Mouse (Mus musculus) forebrain, embryonic 14.5 days (tissue): Measurements from ENCODE around the gene Fbxo4. TPM values are rescaled to one million over a fixed set of nuclear protein-coding genes. Genes with fewer than 3 reads are reported as not detected.
A peak's percentile ranks its signal among the peaks of the same experiment; 100 is the strongest.

ENCODE experiments used
- ATAC-seq: fragments of 200-750 bp; cut with Nextera tagmentation; 2 replicates; pipeline ENCODE4 v1.8.0; 2017; ENCODE audit warnings: mild to moderate bottlenecking, moderate library complexity
- DNase-seq: peaks from one replicate; pipeline ENCODE4 v3.0.0-alpha.2; 2015; ENCODE audit warnings: low spot score
- H3K27ac ChIP-seq: fragments of 300-500 bp; sonication (generic); 2 replicates; pipeline ENCODE4 v1.5.1; 2014; ENCODE audit warnings: low read depth, mild to moderate bottlenecking, control low read depth, low read length, moderate library complexity
- H3K27me3 ChIP-seq: fragments of 300-500 bp; sonication (generic); replicated peaks from 2 replicates; pipeline ENCODE4 v1.6.1; 2014; ENCODE audit warnings: low read length, control low read depth, mixed read lengths; ENCODE audit not compliant: control insufficient read depth, insufficient read depth
- H3K36me3 ChIP-seq: fragments of 300-500 bp; sonication (generic); 2 replicates; pipeline ENCODE4 v1.6.1; 2014; ENCODE audit warnings: low read length, control low read depth; ENCODE audit not compliant: control insufficient read depth, insufficient read depth
- H3K4me1 ChIP-seq: fragments of 300-500 bp; sonication (generic); 2 replicates; pipeline ENCODE4 v1.6.1; 2014; ENCODE audit warnings: antibody characterized with exemption, low read length, control low read depth; ENCODE audit not compliant: control insufficient read depth, insufficient read depth
- H3K4me2 ChIP-seq: fragments of 300-500 bp; sonication (generic); 2 replicates; pipeline ENCODE4 v1.6.1; 2014; ENCODE audit warnings: mild to moderate bottlenecking, control low read depth, low read length
- H3K4me3 ChIP-seq: fragments of 300-500 bp; sonication (generic); 2 replicates; pipeline ENCODE4 v1.5.1; 2014; ENCODE audit warnings: low read depth, low read length, control low read depth
- H3K9ac ChIP-seq: fragments of 300-500 bp; sonication (generic); 2 replicates; pipeline ENCODE4 v1.6.1; 2014; ENCODE audit warnings: mild to moderate bottlenecking, low read length, control low read depth, moderate library complexity
- H3K9me3 ChIP-seq: fragments of 300-500 bp; sonication (generic); replicated peaks from 2 replicates; pipeline ENCODE4 v1.6.1; 2016; ENCODE audit warnings: low read length, control low read depth, mixed read lengths; ENCODE audit not compliant: control insufficient read depth
- WGBS: fragments of 180-500 bp; shearing (Covaris S2); extraction: QIAGEN DNeasy Blood & Tissue Kit; methylation state at CpG from one replicate; pipeline ENCODE4 v1.1.7; 2014; 5-methylcytosine and 5-hydroxymethylcytosine counted together
- polyA plus RNA-seq: library from polyadenylated mRNA; unstranded; fragments of >200 nt; fragmentation: Nextera tagmentation; extraction: Ambion mirVana; gene quantifications from 2 replicates; pipeline ENCODE4 v1.2.1, GENCODE M21; 2014

Gene Fbxo4
- polyA plus RNA-seq: 7.9 and 8.0 TPM in 2 replicates

- Histone ChIP-seq H3K27ac (peak within 1 kb of the TSS; percentile 92), H3K9me3 (no peaks in the 10 kb centered on the region), H3K27me3 (no peaks in the 10 kb centered on the region), H3K4me3 (peak within 1 kb of the TSS; percentile 63), H3K4me1 (no peaks in the 10 kb centered on the region), H3K9ac (peak within 1 kb of the TSS; percentile 97), H3K36me3 (peaks cover 11% of the 10 kb centered on the region), H3K4me2 (peak within 1 kb of the TSS; percentile 68)
- WGBS: 2% methylated on average over 45 of the region's 61 CpGs
- DNase-seq (peak; percentile 58), ATAC-seq (peak; percentile 94)
These were observed at the start of gene Fbxo4 for GRCm38 (mm10) chr15:3979061-3979848. Fbxo4 (minus strand) TSS chr15:3979573.

DNA sequence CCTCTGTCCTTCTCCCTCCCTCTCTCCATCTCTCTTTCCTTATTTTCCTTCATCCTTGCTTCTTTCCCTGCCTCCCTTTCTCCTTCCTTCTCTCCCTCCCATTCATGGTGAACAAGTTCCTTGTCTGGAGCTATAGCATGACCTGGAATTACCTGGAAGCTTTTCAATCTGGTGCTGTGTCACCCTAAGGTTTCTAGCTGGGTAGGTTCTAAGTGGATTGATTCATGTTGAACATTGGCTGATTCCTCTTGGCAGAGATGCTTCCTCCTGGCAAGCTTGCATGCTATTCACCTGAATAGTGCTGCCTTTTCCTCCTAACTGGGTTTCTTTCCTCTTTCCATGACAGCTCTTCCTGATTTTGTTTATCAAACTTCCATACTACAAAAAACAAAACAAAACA lies 49.6 kb upstream of the Fbxo4 start:
- DNase-seq (no peak), ATAC-seq (no peak)
- Histone ChIP-seq H3K4me3 (no peak overlapping the region), H3K27ac (no peak overlapping the region), H3K4me2 (no peak overlapping the region), H3K9me3 (no peaks in the 10 kb centered on the region), H3K9ac (no peak overlapping the region), H3K4me1 (peaks cover 8% of the 10 kb centered on the region; the same call in 1 of the 2 replicates), H3K27me3 (no peaks in the 10 kb centered on the region), H3K36me3 (no peaks in the 10 kb centered on the region)

DNA sequence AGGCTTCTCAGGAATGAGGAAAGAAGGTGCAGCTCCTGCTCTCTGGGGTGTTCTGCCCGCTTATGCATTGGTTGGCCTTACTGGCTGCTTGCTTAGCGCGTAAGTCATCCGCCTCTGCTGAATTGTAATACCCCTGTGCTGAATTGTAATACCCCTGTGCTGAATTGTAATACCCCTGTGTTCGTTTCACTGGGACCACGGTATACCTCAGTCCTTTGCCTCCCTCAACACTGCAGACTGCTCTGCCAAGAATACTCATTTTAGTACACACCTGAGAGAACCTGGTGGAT lies 49.0 kb upstream of the Fbxo4 start:
- H3K27ac ChIP-seq: no peak overlapping the region

DNA sequence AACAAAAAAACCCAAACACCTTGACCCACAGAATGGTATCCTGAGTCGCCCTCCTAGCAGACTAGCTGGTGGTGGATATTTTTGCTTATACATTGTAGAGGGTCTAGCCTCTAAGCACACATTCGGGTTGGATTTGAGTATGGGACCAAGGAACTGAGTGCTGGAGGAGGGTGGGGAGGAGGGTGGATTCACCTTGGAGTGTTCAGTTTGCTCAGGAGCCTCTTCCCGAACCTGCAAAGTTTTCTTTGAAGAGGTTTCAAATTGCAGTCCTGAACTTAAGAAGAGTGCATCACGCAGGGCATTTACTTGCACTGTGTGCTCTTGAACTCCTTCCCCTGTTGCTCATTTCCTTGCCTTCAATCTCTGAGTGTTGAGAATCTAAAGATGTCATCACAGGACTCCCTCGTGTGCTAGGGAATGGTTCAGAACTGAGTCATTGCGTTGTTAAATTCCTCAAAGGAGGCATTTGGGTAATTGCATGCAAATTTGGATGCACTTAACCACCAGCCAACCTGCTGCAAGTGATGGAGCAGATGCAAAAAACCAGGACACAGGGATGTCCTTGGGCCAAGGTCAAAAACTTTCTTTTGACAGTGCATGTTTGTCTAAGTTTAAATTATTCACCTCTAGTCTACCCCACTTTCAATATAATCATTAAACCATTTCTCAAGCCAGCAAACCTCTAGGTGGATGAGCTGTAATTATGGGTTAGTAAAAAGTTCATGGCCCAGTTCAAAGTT lies 48.5 kb upstream of the Fbxo4 start:
- WGBS: 10% methylated on average over 6 of the region's 6 CpGs
- H3K36me3 ChIP-seq: no peaks in the 10 kb centered on the region
- H3K27ac ChIP-seq: peak overlapping the region; percentile 94; the same call in 1 of the 2 replicates
- peak overlapping the region; percentile 67 for H3K4me2 ChIP-seq
- H3K27me3 ChIP-seq: no peaks in the 10 kb centered on the region
- no peak for ATAC-seq
- peak overlapping the region; percentile 80 for H3K4me3 ChIP-seq
- H3K9me3 ChIP-seq: no peaks in the 10 kb centered on the region
- peaks cover 8% of the 10 kb centered on the region; the same call in 1 of the 2 replicates for H3K4me1 ChIP-seq
- peak; percentile 37 for DNase-seq
- H3K9ac ChIP-seq: peak overlapping the region; percentile 86

More for the DNA sequence above, 49.0 kb upstream of the Fbxo4 start:
- H3K4me3 ChIP-seq: no peak overlapping the region
- no peak overlapping the region for H3K9ac ChIP-seq
- H3K36me3 ChIP-seq: no peaks in the 10 kb centered on the region
- no peaks in the 10 kb centered on the region for H3K27me3 ChIP-seq
- H3K4me1 ChIP-seq: peaks cover 8% of the 10 kb centered on the region; the same call in 1 of the 2 replicates
- 64% methylated on average over 6 of the region's 6 CpGs for WGBS
- no peaks in the 10 kb centered on the region for H3K9me3 ChIP-seq
- H3K4me2 ChIP-seq: peak overlapping the region; percentile 67; the same call in 1 of the 2 replicates
- no peak for DNase-seq
- ATAC-seq: no peak

- peak; percentile 86 for DNase-seq
- WGBS: under 1% methylated on average over 65 of the region's 65 CpGs
- no peaks in the 10 kb centered on the region for H3K9me3 ChIP-seq
- H3K4me1 ChIP-seq: peaks cover 8% of the 10 kb centered on the region; the same call in 1 of the 2 replicates
- no peaks in the 10 kb centered on the region for H3K36me3 ChIP-seq
- H3K4me3 ChIP-seq: peak overlapping the region; percentile 80
- peak overlapping the region; percentile 67 for H3K4me2 ChIP-seq
- peak overlapping the region; percentile 94 for H3K27ac ChIP-seq
- no peaks in the 10 kb centered on the region for H3K27me3 ChIP-seq
- ATAC-seq: peak; percentile 81
- peak overlapping the region; percentile 86 for H3K9ac ChIP-seq
These were observed 47.6 kb upstream of the Fbxo4 start for GRCm38 (mm10) chr15:4026831-4027584.

DNA sequence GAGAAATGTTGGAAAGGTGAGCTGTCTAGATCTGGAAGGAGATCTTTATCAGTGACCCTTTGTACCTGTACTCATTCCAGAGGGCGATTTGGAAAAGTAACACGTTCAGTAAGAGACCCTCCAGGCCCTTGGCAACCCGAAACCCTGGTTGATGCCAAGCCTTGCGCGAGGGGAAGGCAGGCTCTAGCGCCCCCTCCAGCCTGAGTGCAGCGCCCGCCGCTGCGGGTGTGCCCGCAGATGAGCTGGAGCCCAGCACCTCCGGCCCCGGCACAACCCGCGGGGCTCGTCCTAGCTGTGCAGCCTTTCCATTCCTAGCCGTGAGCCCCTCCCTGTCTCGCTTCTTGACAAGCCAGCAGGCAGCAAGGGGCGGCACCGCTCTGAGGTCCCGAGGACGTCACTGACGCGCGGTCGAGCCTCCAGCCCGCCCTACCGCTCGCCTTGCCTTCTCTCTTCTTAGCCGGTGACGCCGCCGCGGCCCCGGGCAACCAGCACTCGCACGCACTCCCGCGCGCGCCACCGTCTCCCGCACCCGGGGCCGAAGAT lies 46.9 kb upstream of the Fbxo4 start, which contains the start of gene Oxct1:
Gene Oxct1 (plus strand): TSS at position 153 of the 543 bp plus-strand sequence.
- no peaks in the 10 kb centered on the region for H3K36me3 ChIP-seq
- H3K4me1 ChIP-seq: peaks cover 8% of the 10 kb centered on the region; the same call in 1 of the 2 replicates
- peak; percentile 95 for DNase-seq
- peak within 1 kb of the TSS; percentile 80 for H3K4me3 ChIP-seq
- under 1% methylated on average over 45 of the region's 45 CpGs for WGBS
- H3K4me2 ChIP-seq: peak within 1 kb of the TSS; percentile 67
- no peaks in the 10 kb centered on the region for H3K9me3 ChIP-seq
- no peaks in the 10 kb centered on the region for H3K27me3 ChIP-seq
- H3K27ac ChIP-seq: peak within 1 kb of the TSS; percentile 94
- peak within 1 kb of the TSS; percentile 86 for H3K9ac ChIP-seq
- ATAC-seq: peak; percentile 96

DNA sequence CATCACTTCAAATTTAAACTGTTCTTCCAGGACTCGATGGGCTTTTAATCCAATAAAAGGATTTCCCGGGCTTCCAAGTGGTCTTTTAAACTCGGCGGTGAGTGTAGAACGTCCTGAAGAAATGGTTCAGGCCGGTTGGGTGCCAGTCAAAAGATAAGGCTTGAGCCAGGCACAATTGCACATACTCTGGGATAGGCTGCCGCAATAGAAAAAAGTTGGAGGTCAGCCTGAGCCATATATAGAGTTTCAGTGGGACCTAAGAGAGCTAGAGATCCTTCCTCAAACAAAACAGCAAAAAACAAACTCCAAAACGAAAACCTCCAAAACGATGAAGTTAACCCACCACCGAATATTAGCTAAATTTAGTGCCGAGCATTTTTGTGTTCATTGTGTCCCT lies 46.1 kb upstream of the Fbxo4 start:
- no peak for ATAC-seq
- Histone ChIP-seq H3K36me3 (no peaks in the 10 kb centered on the region), H3K4me3 (peak overlapping the region; percentile 80; the same call in 1 of the 2 replicates), H3K9me3 (no peaks in the 10 kb centered on the region), H3K4me1 (peaks cover 8% of the 10 kb centered on the region; the same call in 1 of the 2 replicates), H3K27me3 (no peaks in the 10 kb centered on the region), H3K4me2 (peak overlapping the region; percentile 67; the same call in 1 of the 2 replicates), H3K27ac (no peak overlapping the region), H3K9ac (no peak overlapping the region; the same call in 1 of the 2 replicates)
- 49% methylated on average over 11 of the region's 11 CpGs for WGBS
- no peak for DNase-seq

DNA sequence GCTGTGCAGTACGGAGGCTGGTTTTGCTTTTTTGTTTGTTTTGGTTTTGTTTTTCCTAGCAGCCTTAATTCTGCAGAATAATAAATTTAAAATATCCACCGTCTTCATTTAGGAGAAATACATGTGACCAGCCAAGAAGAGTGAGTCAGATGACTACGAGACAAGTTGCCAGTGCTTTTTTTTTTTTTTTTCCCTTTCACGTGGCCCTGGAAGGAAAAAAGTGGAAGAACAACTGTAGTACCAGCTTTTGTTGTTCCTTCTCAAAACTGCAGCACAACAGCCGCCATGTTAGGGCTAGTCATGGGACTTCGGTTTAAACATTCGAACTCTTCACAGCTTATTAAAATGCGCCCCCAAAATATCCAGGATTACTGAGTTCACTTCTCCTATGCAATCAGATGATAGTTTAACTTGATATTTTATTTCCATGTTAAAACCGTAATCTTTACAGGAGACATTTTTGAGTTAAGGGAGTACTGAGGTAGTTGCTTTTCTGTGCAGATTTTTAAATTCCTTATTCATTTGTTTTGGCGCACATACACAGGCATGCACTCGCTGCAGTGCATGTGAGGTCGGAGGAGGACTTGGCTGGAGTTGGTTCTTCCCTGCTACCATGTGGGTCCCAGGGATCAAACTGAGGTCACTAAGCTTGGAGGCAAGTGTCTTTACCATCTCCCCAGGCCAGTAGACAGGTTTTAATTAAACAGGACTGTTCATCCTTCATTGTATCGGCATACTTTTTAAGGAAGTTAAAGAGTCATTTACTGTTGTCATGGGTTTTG lies 45.5 kb upstream of the Fbxo4 start:
- H3K27ac ChIP-seq: no peak overlapping the region
- no peak for DNase-seq
- WGBS: 82% methylated on average over 13 of the region's 13 CpGs

More for the DNA sequence above, 45.5 kb upstream of the Fbxo4 start:
- no peak for ATAC-seq
- no peaks in the 10 kb centered on the region for H3K27me3 ChIP-seq
- H3K36me3 ChIP-seq: no peaks in the 10 kb centered on the region
- H3K4me3 ChIP-seq: no peak overlapping the region
- no peak overlapping the region for H3K9ac ChIP-seq
- H3K9me3 ChIP-seq: no peaks in the 10 kb centered on the region
- H3K4me1 ChIP-seq: peaks cover 8% of the 10 kb centered on the region; the same call in 1 of the 2 replicates
- H3K4me2 ChIP-seq: no peak overlapping the region
